Mouse (Mus musculus) MEL (cell line): Measurements from ENCODE around the gene Arhgap23.

ENCODE experiments used
- EP300 ChIP-seq, 2 experiments: IDR thresholded peaks; 2 replicates each; pipeline ENCODE4 v1.6.1; 2011; ENCODE audit warnings: improper control_type of control experiment in 2 of 2, low read length in 2 of 2, low read depth in 1 of 2, mild to moderate bottlenecking in 1 of 2
- POLR2A ChIP-seq, 2 experiments: IDR thresholded peaks; 2 replicates each; pipeline ENCODE4 v1.6.1; 2011 to 2012; ENCODE audit warnings: low read length in 2 of 2, mild to moderate bottlenecking in 2 of 2, control low read depth in 1 of 2, improper control_type of control experiment in 1 of 2, low read depth in 1 of 2, moderate library complexity in 1 of 2; ENCODE audit not compliant: control insufficient read depth in 1 of 2, insufficient read depth in 1 of 2, poor library complexity in 1 of 2
- USF1 ChIP-seq: IDR thresholded peaks from 2 replicates; pipeline ENCODE4 v1.6.1; 2014; ENCODE audit warnings: low read depth, mild to moderate bottlenecking, inconsistent platforms, low read length, improper control_type of control experiment, moderate library complexity
- ZC3H11A ChIP-seq: IDR thresholded peaks from 2 replicates; pipeline ENCODE4 v1.6.1; 2012; ENCODE audit warnings: low read depth, mild to moderate bottlenecking, inconsistent platforms, low read length, improper control_type of control experiment

GRCm38 (mm10) chr11:97370329-97371091, 44.8 kb upstream of the Arhgap23 start:
- TF ChIP-seq ZC3H11A, result no peak
- TF ChIP-seq EP300 (IDR thresholded peaks at IDR 0.05; ENCODE audit: low read depth in 1 of 2, low read length in 2 of 2), result no peak
- no peak for TF ChIP-seq POLR2A (IDR thresholded peaks at IDR 0.05; ENCODE audit: control insufficient read depth in 1 of 2, insufficient read depth in 1 of 2, low read depth in 1 of 2, low read length in 2 of 2, poor library complexity in 1 of 2)
- TF ChIP-seq USF1, result no peak
